Comparison of ENCODE assay signal across 19 mouse cellular contexts in the genomic region with DNA sequence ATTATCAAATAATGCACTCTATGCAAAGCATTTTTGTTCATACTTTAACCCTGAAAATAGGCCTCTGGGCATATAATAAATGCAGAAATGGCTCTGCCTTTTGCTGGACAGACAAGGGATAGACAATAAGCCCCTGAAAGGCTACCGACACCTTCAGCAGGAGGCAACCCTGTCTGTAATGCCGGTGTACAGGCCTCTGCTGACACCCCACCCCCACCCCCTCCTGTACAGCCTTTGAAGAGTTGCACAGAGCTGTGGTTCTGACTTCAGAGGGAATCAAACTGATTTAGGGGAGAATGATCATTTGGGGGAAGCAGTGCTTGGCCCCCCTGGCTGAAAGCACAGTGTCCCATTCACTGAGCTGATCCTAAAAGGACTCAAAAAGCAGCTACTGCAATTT. TPM values are rescaled to one million over a fixed set of nuclear protein-coding genes. Genes with fewer than 3 reads are reported as not detected.
DNase-seq lines count a peak whose midpoint lies in the region; ATAC-seq and TF ChIP-seq lines count a peak whose summit lies in the region.
"Had no signal": no experiment of that assay in that cellular context is flagged by ENCODE, and none has a peak within 500 bp of the region (broad histone marks: within the 10 kb centered on the region; RNA-seq: fewer than 3 reads in every experiment).

No protein-coding gene starts in this region.

- no peaks in the 10 kb centered on the region for H3K9me3 ChIP-seq in forebrain, embryonic 11.5 days (ENCODE audit: control insufficient read depth, low read length)
- no peaks in the 10 kb centered on the region for H3K9me3 ChIP-seq in forebrain, embryonic 15.5 days
- H3K9me3 ChIP-seq in neural tube, embryonic 11.5 days (ENCODE audit: control insufficient read depth, low read length): no peaks in the 10 kb centered on the region
- no peaks in the 10 kb centered on the region for H3K9me3 ChIP-seq in hindbrain, postnatal 0 days (ENCODE audit: low read length)
- no peaks in the 10 kb centered on the region for H3K9me3 ChIP-seq in neural tube, embryonic 14.5 days (ENCODE audit: control insufficient read depth, low read length)
- H3K9me3 ChIP-seq: liver, embryonic 13.5 days had no signal

- 21% methylated on average over 2 of the region's 2 CpGs for WGBS in forebrain, embryonic 11.5 days
- 4% methylated on average over 2 of the region's 2 CpGs for WGBS in forebrain, embryonic 15.5 days
- WGBS in neural tube, embryonic 11.5 days: 19% methylated on average over 2 of the region's 2 CpGs
- WGBS in hindbrain, postnatal 0 days: 16% methylated on average over 2 of the region's 2 CpGs
- WGBS in neural tube, embryonic 14.5 days: 12% methylated on average over 2 of the region's 2 CpGs

- intact Hi-C loops in left cerebral cortex, adult 2 months (cut with DNase I): no loop called here

- DNase-seq in forebrain, embryonic 11.5 days (ENCODE audit: low spot score): peak; percentile 49
- no peak for DNase-seq in neural tube, embryonic 11.5 days (ENCODE audit: low spot score)
- DNase-seq in neural tube, embryonic 10.5 days (ENCODE audit: extremely low spot score, low spot score): no peak
- no peak for DNase-seq in hindbrain, postnatal 0 days (ENCODE audit: low spot score)
- no peak for DNase-seq in left cerebral cortex, adult 2 months (ENCODE audit: extremely low spot score in 1 of 2, low spot score in 2 of 2)
- DNase-seq: cerebellum, adult 11-12 months; cerebellum, postnatal 10 days; kidney, adult 11 months; kidney, postnatal 4 days; liver, embryonic 13.5 days; lung, adult 2 months; lung, postnatal 14 days; right cerebral cortex, postnatal 14 days; thymus, adult 2 months had no signal

- no peaks in the 10 kb centered on the region for H3K27me3 ChIP-seq in forebrain, embryonic 11.5 days (ENCODE audit: control insufficient read depth, insufficient read depth, low read length)
- no peaks in the 10 kb centered on the region for H3K27me3 ChIP-seq in forebrain, embryonic 15.5 days
- H3K27me3 ChIP-seq in neural tube, embryonic 11.5 days (ENCODE audit: control insufficient read depth, insufficient read depth, low read length): no peaks in the 10 kb centered on the region
- no peaks in the 10 kb centered on the region for H3K27me3 ChIP-seq in hindbrain, postnatal 0 days (ENCODE audit: insufficient read depth, low read length)
- H3K27me3 ChIP-seq in neural tube, embryonic 14.5 days (ENCODE audit: control insufficient read depth, insufficient read depth, low read length): no peaks in the 10 kb centered on the region
- H3K27me3 ChIP-seq: liver, embryonic 13.5 days had no signal

- no peak overlapping the region for H3K27ac ChIP-seq in forebrain, embryonic 11.5 days (ENCODE audit: low read depth, low read length)
- no peak overlapping the region for H3K27ac ChIP-seq in forebrain, embryonic 15.5 days (replicated peaks)
- no peak overlapping the region for H3K27ac ChIP-seq in neural tube, embryonic 11.5 days (ENCODE audit: low read depth, low read length)
- peak overlapping the region; percentile 15; the same call in 1 of the 2 replicates for H3K27ac ChIP-seq in hindbrain, postnatal 0 days
- H3K27ac ChIP-seq in neural tube, embryonic 14.5 days (ENCODE audit: low read depth, low read length): no peak overlapping the region
- H3K27ac ChIP-seq in left cerebral cortex, adult 2 months: no peak overlapping the region
- H3K27ac ChIP-seq: embryonic facial prominence, embryonic 10.5 days; liver, embryonic 13.5 days; stomach, postnatal 0 days had no signal

- ATAC-seq in forebrain, embryonic 11.5 days (replicated peaks; ENCODE audit: low FRiP score): peak; percentile 80
- ATAC-seq in forebrain, embryonic 15.5 days (replicated peaks): no peak; the same call in 1 of the 2 replicates
- ATAC-seq in neural tube, embryonic 11.5 days (ENCODE audit: insufficient read depth, low FRiP score, low TSS enrichment): peak; percentile 73; the same call in 1 of the 2 replicates
- ATAC-seq in hindbrain, postnatal 0 days: no peak
- 0 out of 2 replicates have a peak, but pooled peaks have one; percentile 28 for ATAC-seq in neural tube, embryonic 14.5 days (ENCODE audit: low read depth)
- no peak for ATAC-seq in CD4-positive, CD25-positive, alpha-beta regulatory T cell, adult 4 months

- no peak overlapping the region for H3K4me2 ChIP-seq in forebrain, embryonic 11.5 days (ENCODE audit: low read depth, low read length, severe bottlenecking)
- no peak overlapping the region for H3K4me2 ChIP-seq in forebrain, embryonic 15.5 days (replicated peaks)
- H3K4me2 ChIP-seq in neural tube, embryonic 11.5 days (ENCODE audit: low read depth): no peak overlapping the region
- no peak overlapping the region for H3K4me2 ChIP-seq in hindbrain, postnatal 0 days (ENCODE audit: low read depth, low read length)
- no peak overlapping the region for H3K4me2 ChIP-seq in neural tube, embryonic 14.5 days (ENCODE audit: low read depth, low read length)
- H3K4me2 ChIP-seq: liver, embryonic 13.5 days had no signal

- no peaks in the 10 kb centered on the region; the same call in 1 of the 2 replicates for H3K4me1 ChIP-seq in forebrain, embryonic 11.5 days (replicated peaks; ENCODE audit: control insufficient read depth, insufficient read depth, low read length)
- H3K4me1 ChIP-seq in forebrain, embryonic 15.5 days: peaks cover 4% of the 10 kb centered on the region; the same call in 1 of the 2 replicates
- H3K4me1 ChIP-seq in neural tube, embryonic 11.5 days (ENCODE audit: control insufficient read depth, insufficient read depth, low read length): peaks cover 4% of the 10 kb centered on the region; the same call in 1 of the 2 replicates
- no peaks in the 10 kb centered on the region for H3K4me1 ChIP-seq in hindbrain, postnatal 0 days (ENCODE audit: insufficient read depth, low read length)
- no peaks in the 10 kb centered on the region for H3K4me1 ChIP-seq in neural tube, embryonic 14.5 days (ENCODE audit: control insufficient read depth, insufficient read depth, low read length)
- H3K4me1 ChIP-seq: liver, embryonic 13.5 days had no signal

- no peak overlapping the region for H3K4me3 ChIP-seq in forebrain, embryonic 11.5 days (ENCODE audit: low read depth, low read length)
- no peak overlapping the region for H3K4me3 ChIP-seq in forebrain, embryonic 15.5 days
- H3K4me3 ChIP-seq in neural tube, embryonic 11.5 days (ENCODE audit: low read depth, low read length): no peak overlapping the region
- no peak overlapping the region for H3K4me3 ChIP-seq in hindbrain, postnatal 0 days (ENCODE audit: low read length)
- H3K4me3 ChIP-seq in neural tube, embryonic 14.5 days (ENCODE audit: low read depth, low read length): no peak overlapping the region
- H3K4me3 ChIP-seq in left cerebral cortex, adult 2 months: no peak overlapping the region
- H3K4me3 ChIP-seq: embryonic facial prominence, embryonic 10.5 days; liver, embryonic 13.5 days had no signal

- H3K9ac ChIP-seq in forebrain, embryonic 11.5 days (ENCODE audit: low read length): no peak overlapping the region
- no peak overlapping the region for H3K9ac ChIP-seq in forebrain, embryonic 15.5 days (replicated peaks)
- no peak overlapping the region for H3K9ac ChIP-seq in neural tube, embryonic 11.5 days (ENCODE audit: low read length)
- H3K9ac ChIP-seq in hindbrain, postnatal 0 days (replicated peaks; ENCODE audit: low read length): no peak overlapping the region
- no peak overlapping the region for H3K9ac ChIP-seq in neural tube, embryonic 14.5 days (replicated peaks; ENCODE audit: low read depth, low read length)
- H3K9ac ChIP-seq: liver, embryonic 13.5 days had no signal

- H3K36me3 ChIP-seq in forebrain, embryonic 11.5 days (ENCODE audit: control insufficient read depth, insufficient read depth, low read length): no peaks in the 10 kb centered on the region
- no peaks in the 10 kb centered on the region for H3K36me3 ChIP-seq in forebrain, embryonic 15.5 days
- no peaks in the 10 kb centered on the region for H3K36me3 ChIP-seq in neural tube, embryonic 11.5 days (ENCODE audit: control insufficient read depth, insufficient read depth, low read length)
- no peaks in the 10 kb centered on the region for H3K36me3 ChIP-seq in hindbrain, postnatal 0 days (ENCODE audit: insufficient read depth, low read length)
- no peaks in the 10 kb centered on the region for H3K36me3 ChIP-seq in neural tube, embryonic 14.5 days (ENCODE audit: control insufficient read depth, insufficient read depth, low read length)
- H3K36me3 ChIP-seq: embryonic facial prominence, embryonic 10.5 days; liver, embryonic 13.5 days had no signal

- no peak for TF ChIP-seq CTCF in hindbrain, postnatal 0 days (IDR thresholded peaks at IDR 0.05; ENCODE audit: low read depth)
- no peak for TF ChIP-seq CTCF in left cerebral cortex, adult 2 months (IDR thresholded peaks at IDR 0.05)

RNA-seq across cellular contexts. Expression of a gene that starts 17.8 kb away (rescaled TPM):
- polyA plus RNA-seq in forebrain, embryonic 11.5 days (2014; fragmentation: Nextera tagmentation; extraction: Ambion mirVana): 15.7 and 16.8 TPM in 2 replicates
- 4.4 and 4.6 TPM in 2 replicates for polyA plus RNA-seq in forebrain, embryonic 15.5 days (2015; fragmentation: Nextera tagmentation; extraction: Ambion mirVana)
- 12.7 and 13.2 TPM in 2 replicates for polyA plus RNA-seq in neural tube, embryonic 11.5 days (2014; fragmentation: Nextera tagmentation; extraction: Ambion mirVana)
- 14.8 and 24.4 TPM in 2 replicates for total RNA-seq in hindbrain, postnatal 0 days (2014; rRNA removed)
- polyA plus RNA-seq in hindbrain, postnatal 0 days (2015; fragmentation: Nextera tagmentation; extraction: Ambion mirVana): 6.8 and 10.2 TPM in 2 replicates
- polyA plus RNA-seq in neural tube, embryonic 14.5 days (2014; fragmentation: Nextera tagmentation; extraction: Ambion mirVana): 4.4 and 13.6 TPM in 2 replicates
- 10 to 100 TPM in 1 of 2 experiments, 1 to 10 TPM in 1; 7.4 to 10.8 TPM for total RNA-seq in left cerebral cortex, adult 2 months (2021)
- polyA plus RNA-seq in CD4-positive, CD25-positive, alpha-beta regulatory T cell, adult 4 months (2017; shearing (Covaris generic)): under 1 TPM in 1 of 2 experiments, not detected in 1; 0.05 TPM

Comparison
In these comparisons a context has a peak if more than half of its experiments do, and no peak if none do; other contexts are left out.
1. ATAC-seq: peak in forebrain, embryonic 11.5 days (single experiment), neural tube, embryonic 11.5 days (single experiment) and neural tube, embryonic 14.5 days (single experiment); none in forebrain, embryonic 15.5 days (single experiment), hindbrain, postnatal 0 days (single experiment) and CD4-positive, CD25-positive, alpha-beta regulatory T cell, adult 4 months (single experiment).